Mouse (Mus musculus) hindbrain, embryonic 15.5 days (tissue): ENCODE data around the gene Hspb2. TPM values are rescaled to one million over a fixed set of nuclear protein-coding genes. Genes with fewer than 3 reads are reported as not detected.
A peak's percentile ranks its signal among the peaks of the same experiment; 100 is the strongest.

Experiments
- ATAC-seq: fragments of 200-750 bp; cut with Nextera tagmentation; 2 replicates; pipeline ENCODE4 v1.8.0; 2017; ENCODE audit warnings: low read depth, moderate number of reproducible peaks, moderate TSS enrichment; ENCODE audit not compliant: low FRiP score
- H3K27ac ChIP-seq: fragments of 300-500 bp; sonication (generic); replicated peaks from 2 replicates; pipeline ENCODE4 v1.5.1; 2015; ENCODE audit warnings: mild to moderate bottlenecking, inconsistent platforms
- H3K27me3 ChIP-seq: fragments of 300-500 bp; sonication (generic); 2 replicates; pipeline ENCODE4 v1.6.1; 2015; ENCODE audit warnings: control low read depth, inconsistent platforms
- H3K36me3 ChIP-seq: fragments of 300-500 bp; sonication (generic); 2 replicates; pipeline ENCODE4 v1.6.1; 2015; ENCODE audit warnings: control low read depth, inconsistent platforms
- H3K4me1 ChIP-seq: fragments of 300-500 bp; sonication (generic); replicated peaks from 2 replicates; pipeline ENCODE4 v1.6.1; 2015; ENCODE audit warnings: control low read depth, inconsistent platforms
- H3K4me2 ChIP-seq: fragments of 300-500 bp; sonication (generic); 2 replicates; pipeline ENCODE4 v1.6.1; 2015; ENCODE audit warnings: moderate library complexity, mild to moderate bottlenecking, inconsistent platforms
- H3K4me3 ChIP-seq: fragments of 300-500 bp; sonication (generic); 2 replicates; pipeline ENCODE4 v1.5.1; 2015; ENCODE audit warnings: mild to moderate bottlenecking, inconsistent platforms
- H3K9ac ChIP-seq: fragments of 300-500 bp; sonication (generic); 2 replicates; pipeline ENCODE4 v1.6.1; 2015; ENCODE audit warnings: inconsistent platforms
- H3K9me3 ChIP-seq: fragments of 300-500 bp; sonication (generic); 2 replicates; pipeline ENCODE4 v1.6.1; 2016; ENCODE audit warnings: control low read depth, inconsistent platforms
- WGBS: fragments of 180-500 bp; shearing (Covaris S2); methylation state at CpG from one replicate; pipeline ENCODE4 v1.1.7; 2015; 5-methylcytosine and 5-hydroxymethylcytosine counted together
- polyA plus RNA-seq: library from polyadenylated mRNA; unstranded; fragments of >200 nt; fragmentation: Nextera tagmentation; extraction: Ambion mirVana; gene quantifications from 2 replicates; pipeline ENCODE4 v1.2.1, GENCODE M21; 2015

The Hspb2 gene
- polyA plus RNA-seq, 1 experiment from 2014 or later, result 1.8 TPM

- WGBS, result 22% methylated on average over 8 of the region's 8 CpGs
- H3K27me3 ChIP-seq, result no peaks in the 10 kb centered on the region
- no peak overlapping the region; the same call in 1 of the 2 replicates for H3K9ac ChIP-seq
- peaks cover 66% of the 10 kb centered on the region for H3K4me1 ChIP-seq
- no peak for ATAC-seq
- no peaks in the 10 kb centered on the region for H3K9me3 ChIP-seq
- H3K4me3 ChIP-seq, result peak overlapping the region; percentile 61
- H3K36me3 ChIP-seq, result no peaks in the 10 kb centered on the region
- peak overlapping the region; percentile 79 for H3K4me2 ChIP-seq
- peak overlapping the region; percentile 90 for H3K27ac ChIP-seq
These were observed 26.1 kb downstream of the Hspb2 start for GRCm38 (mm10) chr9:50725921-50726590.

GRCm38 (mm10) chr9:50724661-50725330 is 27.4 kb downstream of the Hspb2 start:
- Histone ChIP-seq H3K9me3 (no peaks in the 10 kb centered on the region), H3K27me3 (no peaks in the 10 kb centered on the region), H3K9ac (no peak overlapping the region), H3K4me2 (peak overlapping the region; percentile 79), H3K4me1 (peaks cover 66% of the 10 kb centered on the region), H3K36me3 (no peaks in the 10 kb centered on the region), H3K27ac (peak overlapping the region; percentile 43), H3K4me3 (no peak overlapping the region)
- WGBS, result 31% methylated on average over 3 of the region's 3 CpGs
- no peak for ATAC-seq

GRCm38 (mm10) chr9:50724147-50724546 is 28.0 kb downstream of the Hspb2 start:
- Histone ChIP-seq H3K27me3 (no peaks in the 10 kb centered on the region), H3K9me3 (no peaks in the 10 kb centered on the region), H3K4me3 (no peak overlapping the region), H3K36me3 (no peaks in the 10 kb centered on the region), H3K27ac (peak overlapping the region; percentile 59), H3K9ac (no peak overlapping the region), H3K4me2 (peak overlapping the region; percentile 79), H3K4me1 (peaks cover 66% of the 10 kb centered on the region)
- ATAC-seq, result no peak
- WGBS, result 74% methylated on average over 2 of the region's 2 CpGs

GRCm38 (mm10) chr9:50723406-50723805 is 28.7 kb downstream of the Hspb2 start:
- no peak for ATAC-seq
- WGBS, result 34% methylated on average over 7 of the region's 7 CpGs
- H3K9me3 ChIP-seq, result no peaks in the 10 kb centered on the region
- H3K9ac ChIP-seq, result no peak overlapping the region
- peak overlapping the region; percentile 38 for H3K4me2 ChIP-seq
- no peaks in the 10 kb centered on the region for H3K36me3 ChIP-seq
- no peak overlapping the region; the same call in 1 of the 2 replicates for H3K4me3 ChIP-seq
- no peaks in the 10 kb centered on the region for H3K27me3 ChIP-seq
- H3K27ac ChIP-seq, result peak overlapping the region; percentile 59
- peaks cover 59% of the 10 kb centered on the region for H3K4me1 ChIP-seq

GRCm38 (mm10) chr9:50722451-50722911 is 29.7 kb downstream of the Hspb2 start:
- Histone ChIP-seq H3K4me1 (peaks cover 56% of the 10 kb centered on the region), H3K4me2 (peak overlapping the region; percentile 38), H3K9ac (no peak overlapping the region), H3K9me3 (no peaks in the 10 kb centered on the region), H3K27ac (peak overlapping the region; percentile 59), H3K36me3 (no peaks in the 10 kb centered on the region), H3K4me3 (no peak overlapping the region), H3K27me3 (no peaks in the 10 kb centered on the region)
- ATAC-seq, result peak; percentile 43; the same call in 1 of the 2 replicates
- 20% methylated on average over 8 of the region's 8 CpGs for WGBS

GRCm38 (mm10) chr9:50721061-50721460 is 31.1 kb downstream of the Hspb2 start:
- H3K36me3 ChIP-seq, result no peaks in the 10 kb centered on the region
- no peak overlapping the region for H3K9ac ChIP-seq
- no peak overlapping the region for H3K4me3 ChIP-seq
- H3K4me2 ChIP-seq, result no peak overlapping the region
- peaks cover 42% of the 10 kb centered on the region for H3K4me1 ChIP-seq
- no peak for ATAC-seq
- H3K27ac ChIP-seq, result no peak overlapping the region
- H3K9me3 ChIP-seq, result no peaks in the 10 kb centered on the region
- no peaks in the 10 kb centered on the region for H3K27me3 ChIP-seq
- 41% methylated on average over 12 of the region's 12 CpGs for WGBS

GRCm38 (mm10) chr9:50718878-50719277 is 33.3 kb downstream of the Hspb2 start:
- Histone ChIP-seq H3K36me3 (no peaks in the 10 kb centered on the region), H3K9me3 (no peaks in the 10 kb centered on the region), H3K9ac (no peak overlapping the region), H3K27me3 (no peaks in the 10 kb centered on the region), H3K4me2 (no peak overlapping the region), H3K27ac (no peak overlapping the region), H3K4me1 (peaks cover 20% of the 10 kb centered on the region), H3K4me3 (no peak overlapping the region)
- WGBS, result 84% methylated on average over 4 of the region's 4 CpGs
- ATAC-seq, result no peak

- Histone ChIP-seq H3K9me3 (no peaks in the 10 kb centered on the region), H3K27ac (no peak overlapping the region), H3K36me3 (peaks cover 6% of the 10 kb centered on the region; the same call in 1 of the 2 replicates), H3K27me3 (no peaks in the 10 kb centered on the region), H3K4me3 (no peak overlapping the region), H3K4me1 (no peaks in the 10 kb centered on the region), H3K4me2 (no peak overlapping the region), H3K9ac (no peak overlapping the region)
- WGBS, result 72% methylated on average over 4 of the region's 4 CpGs
- no peak for ATAC-seq
These were observed 38.0 kb downstream of the Hspb2 start for GRCm38 (mm10) chr9:50714188-50714587.

- Histone ChIP-seq H3K27ac (no peak overlapping the region), H3K9me3 (no peaks in the 10 kb centered on the region), H3K4me1 (no peaks in the 10 kb centered on the region), H3K4me3 (no peak overlapping the region), H3K9ac (no peak overlapping the region), H3K27me3 (no peaks in the 10 kb centered on the region), H3K36me3 (peaks cover 6% of the 10 kb centered on the region; the same call in 1 of the 2 replicates), H3K4me2 (no peak overlapping the region)
- 87% methylated on average over 4 of the region's 4 CpGs for WGBS
- ATAC-seq, result no peak
These were observed 40.8 kb downstream of the Hspb2 start for GRCm38 (mm10) chr9:50711337-50711736.

GRCm38 (mm10) chr9:50709108-50709507 is 43.0 kb downstream of the Hspb2 start:
- WGBS, result 31% methylated on average over 2 of the region's 2 CpGs
- Histone ChIP-seq H3K4me3 (no peak overlapping the region), H3K4me1 (no peaks in the 10 kb centered on the region), H3K9me3 (no peaks in the 10 kb centered on the region), H3K4me2 (no peak overlapping the region), H3K27me3 (no peaks in the 10 kb centered on the region), H3K36me3 (peaks cover 6% of the 10 kb centered on the region; the same call in 1 of the 2 replicates), H3K9ac (no peak overlapping the region), H3K27ac (no peak overlapping the region)
- no peak for ATAC-seq

- ATAC-seq, result no peak
- Histone ChIP-seq H3K27me3 (no peaks in the 10 kb centered on the region), H3K4me1 (no peaks in the 10 kb centered on the region), H3K36me3 (peaks cover 11% of the 10 kb centered on the region; the same call in 1 of the 2 replicates), H3K4me3 (no peak overlapping the region), H3K9ac (no peak overlapping the region), H3K9me3 (no peaks in the 10 kb centered on the region), H3K27ac (no peak overlapping the region), H3K4me2 (no peak overlapping the region)
- WGBS, result 32% methylated on average over 6 of the region's 6 CpGs
These were observed 47.2 kb downstream of the Hspb2 start for GRCm38 (mm10) chr9:50704907-50705306.
